Mouse (Mus musculus): ENCODE measurements at regions not wholly inside any gene's neighbourhood (a gene's known extent, or its start where the extent isn't known, plus 50 kb on each side); places are given as distances from the start of the nearest gene placed in this dataset.

DNA sequence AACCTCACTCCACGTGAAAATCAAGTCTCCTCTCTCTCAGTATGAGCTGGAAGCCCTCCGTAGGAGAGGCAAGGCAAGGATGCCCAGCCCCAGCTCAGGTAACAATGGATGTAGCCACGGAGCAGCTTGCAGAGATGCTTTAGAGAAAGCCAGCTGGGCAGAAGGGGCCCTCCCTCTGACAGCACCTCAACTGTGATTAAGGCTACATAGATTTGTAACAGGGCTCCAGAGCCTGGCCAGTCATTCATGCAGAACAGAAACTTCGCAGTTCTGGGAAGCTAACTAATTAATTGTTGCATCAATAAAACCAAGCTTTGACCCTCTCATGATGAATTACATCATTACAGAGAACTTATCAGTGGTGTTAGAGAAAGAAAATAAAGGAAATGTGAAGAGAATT is 480.8 kb downstream of the Grin2a start:
- no peak for DNase-seq (ENCODE audit: low read depth, low spot score)
